Mouse (Mus musculus) G1E (cell line): ENCODE data around the gene Wdr44. TPM values are rescaled to one million over a fixed set of nuclear protein-coding genes. Genes with fewer than 3 reads are reported as not detected.

Source experiments
- ATAC-seq: 2 replicates; pipeline ENCODE4 v1.8.0; 2016; ENCODE audit warnings: mild to moderate bottlenecking; ENCODE audit not compliant: insufficient number of reproducible peaks, poor library complexity, low FRiP score, severe bottlenecking; ENCODE audit errors: extremely low read depth
- DNase-seq: peaks from one replicate; pipeline ENCODE4 v3.0.0; 2012; ENCODE audit warnings: low spot score
- H3K27me3 ChIP-seq: 2 replicates; pipeline ENCODE4 v1.6.1; 2012; ENCODE audit warnings: mild to moderate bottlenecking, low read length, inconsistent platforms; ENCODE audit not compliant: insufficient read depth
- H3K36me3 ChIP-seq: replicated peaks from 2 replicates; pipeline ENCODE3; 2012; ENCODE audit warnings: mild to moderate bottlenecking, inconsistent platforms
- H3K4me1 ChIP-seq: 2 replicates; pipeline ENCODE4 v1.6.1; 2012; ENCODE audit warnings: low read depth, low read length, inconsistent platforms, mixed read lengths; ENCODE audit not compliant: insufficient read depth
- H3K4me3 ChIP-seq: 2 replicates; pipeline ENCODE4 v1.5.1; 2012; ENCODE audit warnings: low read depth, mild to moderate bottlenecking, inconsistent platforms, low read length, moderate library complexity, mixed read lengths
- H3K9me3 ChIP-seq: replicated peaks from 2 replicates; pipeline ENCODE4 v1.6.1; 2012; ENCODE audit warnings: inconsistent platforms
- CTCF ChIP-seq: IDR thresholded peaks from 2 replicates; pipeline ENCODE4 v1.5.1; 2012; ENCODE audit warnings: low read depth, low read length, inconsistent platforms, mixed read lengths
- GATA1 ChIP-seq: IDR thresholded peaks from 2 replicates; pipeline ENCODE4 v1.6.1; 2012; ENCODE audit warnings: borderline replicate concordance, low read length, inconsistent platforms, mixed read lengths
- GATA2 ChIP-seq: IDR thresholded peaks from 2 replicates; pipeline ENCODE4 v1.6.1; 2012; ENCODE audit warnings: low read depth, low read length, inconsistent platforms, borderline replicate concordance
- POLR2AphosphoS5 ChIP-seq: IDR thresholded peaks from 2 replicates; pipeline ENCODE4 v1.6.1; 2012; ENCODE audit warnings: low read depth, low read length, inconsistent platforms; ENCODE audit not compliant: insufficient replicate concordance
- TAL1 ChIP-seq: conservative IDR thresholded peaks from 2 replicates; pipeline ENCODE4 v1.6.1; 2012; ENCODE audit warnings: low read depth, low read length, inconsistent platforms, mixed read lengths
- polyA plus RNA-seq: library from polyadenylated mRNA; stranded (reverse); fragments of >175 nt; gene quantifications from 2 replicates; pipeline ENCODE4 v1.2.3, GENCODE M21; 2012
- total RNA-seq, 2 experiments: library from RNA; stranded (forward) in 1 of 2; stranded (reverse) in 1 of 2; fragments of 200-1000 nt in 1 of 2; fragments of >200 nt in 1 of 2; fragmentation: Nextera tagmentation in 1 of 2; gene quantifications; 2 replicates each; pipeline ENCODE4 v1.2.3; 2014 to 2017

Gene Wdr44
- total RNA-seq (2014; fragmentation: Nextera tagmentation): 23.9 and 70.0 TPM in 2 replicates
- total RNA-seq (2017): 9.1 and 13.1 TPM in 2 replicates
- polyA plus RNA-seq: 3.7 and 5.2 TPM in 2 replicates

GRCm38 (mm10) chrX:23692722-23693442 is at the start of gene Wdr44:
TSS of gene Wdr44 (plus strand) at chrX:23693051.
- TF ChIP-seq GATA2 (no peak), TAL1 (no peak), GATA1 (no peak), POLR2AphosphoS5 (no peak), CTCF (no peak)
- Histone ChIP-seq H3K36me3 (no peaks in the 10 kb centered on the region), H3K4me1 (no peaks in the 10 kb centered on the region), H3K4me3 (peak within 1 kb of the TSS; percentile 77), H3K9me3 (no peaks in the 10 kb centered on the region), H3K27me3 (no peaks in the 10 kb centered on the region)
- ATAC-seq (peak; percentile 98), DNase-seq (peak; percentile 22)

GRCm38 (mm10) chrX:23648371-23648770 is 44.5 kb upstream of the Wdr44 start:
- no peak overlapping the region for H3K4me3 ChIP-seq
- no peaks in the 10 kb centered on the region for H3K27me3 ChIP-seq
- no peak for DNase-seq

GRCm38 (mm10) chrX:23662216-23662615 is 30.6 kb upstream of the Wdr44 start:
- Histone ChIP-seq H3K27me3 (no peaks in the 10 kb centered on the region), H3K9me3 (no peaks in the 10 kb centered on the region), H3K4me3 (no peak overlapping the region), H3K36me3 (no peaks in the 10 kb centered on the region), H3K4me1 (no peaks in the 10 kb centered on the region)
- TF ChIP-seq GATA2 (no peak), POLR2AphosphoS5 (no peak), TAL1 (no peak), GATA1 (no peak), CTCF (no peak)
- ATAC-seq: no peak
- no peak for DNase-seq

More at GRCm38 (mm10) chrX:23648371-23648770, 44.5 kb upstream of the Wdr44 start:
- no peaks in the 10 kb centered on the region for H3K9me3 ChIP-seq
- no peak for ATAC-seq
- TF ChIP-seq GATA2 (no peak), TAL1 (no peak), GATA1 (no peak), CTCF (no peak), POLR2AphosphoS5 (no peak)
- no peaks in the 10 kb centered on the region for H3K36me3 ChIP-seq
- H3K4me1 ChIP-seq: no peaks in the 10 kb centered on the region

GRCm38 (mm10) chrX:23673193-23673592 is 19.7 kb upstream of the Wdr44 start:
- no peak overlapping the region for H3K4me3 ChIP-seq
- ATAC-seq (no peak), DNase-seq (no peak)
- H3K36me3 ChIP-seq: no peaks in the 10 kb centered on the region
- TF ChIP-seq GATA1 (no peak), CTCF (no peak)
- H3K4me1 ChIP-seq: no peaks in the 10 kb centered on the region
- H3K9me3 ChIP-seq: no peaks in the 10 kb centered on the region
- H3K27me3 ChIP-seq: no peaks in the 10 kb centered on the region

- H3K36me3 ChIP-seq: no peaks in the 10 kb centered on the region
- no peak for ATAC-seq
These were observed 17.4 kb upstream of the Wdr44 start for GRCm38 (mm10) chrX:23675450-23675849.

GRCm38 (mm10) chrX:23676583-23676982 is 16.3 kb upstream of the Wdr44 start:
- DNase-seq: no peak

More at GRCm38 (mm10) chrX:23675450-23675849, 17.4 kb upstream of the Wdr44 start:
- no peak for DNase-seq
- no peaks in the 10 kb centered on the region for H3K4me1 ChIP-seq
- no peaks in the 10 kb centered on the region for H3K9me3 ChIP-seq
- H3K27me3 ChIP-seq: no peaks in the 10 kb centered on the region
- TF ChIP-seq GATA1 (no peak), POLR2AphosphoS5 (no peak), GATA2 (no peak)
- no peak overlapping the region for H3K4me3 ChIP-seq

GRCm38 (mm10) chrX:23677511-23677910 is 15.3 kb upstream of the Wdr44 start:
- no peaks in the 10 kb centered on the region for H3K27me3 ChIP-seq
- TF ChIP-seq TAL1 (no peak), CTCF (no peak), GATA1 (no peak), GATA2 (no peak), POLR2AphosphoS5 (no peak)
- H3K4me1 ChIP-seq: no peaks in the 10 kb centered on the region
- no peak for DNase-seq
- H3K36me3 ChIP-seq: no peaks in the 10 kb centered on the region
- no peaks in the 10 kb centered on the region for H3K9me3 ChIP-seq
- no peak for ATAC-seq
- H3K4me3 ChIP-seq: no peak overlapping the region

More at GRCm38 (mm10) chrX:23676583-23676982, 16.3 kb upstream of the Wdr44 start:
- Histone ChIP-seq H3K36me3 (no peaks in the 10 kb centered on the region), H3K4me3 (no peak overlapping the region), H3K9me3 (no peaks in the 10 kb centered on the region), H3K4me1 (no peaks in the 10 kb centered on the region), H3K27me3 (no peaks in the 10 kb centered on the region)
- ATAC-seq: no peak
- no peak for TF ChIP-seq GATA1
